Mouse (Mus musculus) heart, embryonic 15.5 days (tissue): ENCODE results near the gene Crybb1. TPM values are rescaled to one million over a fixed set of nuclear protein-coding genes. Genes with fewer than 3 reads are reported as not detected.

Source experiments
- ATAC-seq: fragments of 200-750 bp; cut with Nextera tagmentation; replicated peaks from 2 replicates; pipeline ENCODE4 v1.8.0; 2017; ENCODE audit warnings: low read depth, moderate TSS enrichment; ENCODE audit not compliant: insufficient number of reproducible peaks, insufficient read depth, low FRiP score
- H3K27ac ChIP-seq: fragments of 300-500 bp; sonication (generic); 2 replicates; pipeline ENCODE4 v1.5.1; 2015; ENCODE audit warnings: mild to moderate bottlenecking, inconsistent platforms
- H3K27me3 ChIP-seq: fragments of 300-500 bp; sonication (generic); 2 replicates; pipeline ENCODE4 v1.6.1; 2015; ENCODE audit warnings: inconsistent platforms
- H3K36me3 ChIP-seq: fragments of 300-500 bp; sonication (generic); 2 replicates; pipeline ENCODE4 v1.6.1; 2015; ENCODE audit warnings: mild to moderate bottlenecking, inconsistent platforms
- H3K4me1 ChIP-seq: fragments of 300-500 bp; sonication (generic); replicated peaks from 2 replicates; pipeline ENCODE4 v1.6.1; 2015; ENCODE audit warnings: inconsistent platforms
- H3K4me2 ChIP-seq: fragments of 300-500 bp; sonication (generic); 2 replicates; pipeline ENCODE4 v1.6.1; 2015; ENCODE audit warnings: inconsistent platforms, mild to moderate bottlenecking, moderate library complexity
- H3K4me3 ChIP-seq: fragments of 300-500 bp; sonication (generic); 2 replicates; pipeline ENCODE4 v1.5.1; 2015; ENCODE audit warnings: mild to moderate bottlenecking, inconsistent platforms
- H3K9ac ChIP-seq: fragments of 300-500 bp; sonication (generic); 2 replicates; pipeline ENCODE4 v1.6.1; 2015; ENCODE audit warnings: mild to moderate bottlenecking, inconsistent platforms
- H3K9me3 ChIP-seq: fragments of 300-500 bp; sonication (generic); replicated peaks from 2 replicates; pipeline ENCODE4 v1.6.1; 2016; ENCODE audit warnings: inconsistent platforms
- WGBS: fragments of 180-500 bp; shearing (Covaris S2); methylation state at CpG from one replicate; pipeline ENCODE4 v1.1.7; 2015; ENCODE audit warnings: mixed read lengths; 5-methylcytosine and 5-hydroxymethylcytosine counted together
- polyA plus RNA-seq: library from polyadenylated mRNA; unstranded; fragments of >200 nt; fragmentation: Nextera tagmentation; extraction: Ambion mirVana; gene quantifications from 2 replicates; pipeline ENCODE4 v1.2.1, GENCODE M21; 2015

Gene Crybb1
- polyA plus RNA-seq, 1 experiment from 2014 or later: 2.1 TPM

DNA sequence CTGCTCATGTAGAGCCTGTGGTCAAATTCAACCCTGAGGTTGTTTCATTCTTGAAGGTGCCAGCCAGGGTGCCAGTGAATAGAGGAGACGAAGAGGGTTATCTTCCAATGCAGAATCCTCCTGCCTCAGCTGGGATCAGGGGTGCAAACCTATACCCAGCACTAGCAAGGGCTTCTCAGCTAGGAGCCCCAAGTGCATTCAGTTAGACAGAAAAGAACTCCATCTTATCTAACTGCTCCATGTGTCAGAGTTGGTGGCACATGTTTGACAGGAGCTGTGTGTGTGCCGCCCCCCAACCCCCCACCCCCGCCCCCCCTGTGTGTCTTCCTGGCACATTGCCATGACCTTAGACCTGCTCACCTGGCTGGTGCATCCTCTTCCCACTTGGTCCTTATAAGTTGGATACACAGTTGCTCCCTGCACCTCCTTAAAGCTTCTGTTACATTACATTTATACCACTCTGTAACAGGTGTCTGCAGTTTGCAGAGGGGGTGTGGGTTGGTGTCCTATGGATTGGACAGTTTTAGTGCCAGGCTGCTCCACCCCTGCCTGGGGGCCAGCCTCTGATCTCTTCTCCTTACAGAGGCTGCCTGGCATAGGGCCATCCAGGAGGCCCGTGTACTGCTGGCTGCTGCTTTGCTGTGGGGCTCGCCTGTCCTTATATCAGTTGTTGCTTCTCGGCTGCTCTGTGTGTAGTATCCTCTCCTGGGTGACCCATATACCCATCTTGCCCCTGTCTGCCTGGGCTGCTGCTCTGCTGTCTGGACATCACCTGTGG is 41.0 kb downstream of the Crybb1 start:
- H3K9ac ChIP-seq: no peak overlapping the region
- no peak for ATAC-seq
- WGBS: 33% methylated on average over 6 of the region's 6 CpGs
- no peak overlapping the region for H3K4me2 ChIP-seq
- H3K4me3 ChIP-seq: no peak overlapping the region
- H3K36me3 ChIP-seq: no peaks in the 10 kb centered on the region
- H3K27ac ChIP-seq: peak overlapping the region; percentile 72
- H3K4me1 ChIP-seq: peaks cover 73% of the 10 kb centered on the region
- no peaks in the 10 kb centered on the region for H3K27me3 ChIP-seq
- no peaks in the 10 kb centered on the region for H3K9me3 ChIP-seq

DNA sequence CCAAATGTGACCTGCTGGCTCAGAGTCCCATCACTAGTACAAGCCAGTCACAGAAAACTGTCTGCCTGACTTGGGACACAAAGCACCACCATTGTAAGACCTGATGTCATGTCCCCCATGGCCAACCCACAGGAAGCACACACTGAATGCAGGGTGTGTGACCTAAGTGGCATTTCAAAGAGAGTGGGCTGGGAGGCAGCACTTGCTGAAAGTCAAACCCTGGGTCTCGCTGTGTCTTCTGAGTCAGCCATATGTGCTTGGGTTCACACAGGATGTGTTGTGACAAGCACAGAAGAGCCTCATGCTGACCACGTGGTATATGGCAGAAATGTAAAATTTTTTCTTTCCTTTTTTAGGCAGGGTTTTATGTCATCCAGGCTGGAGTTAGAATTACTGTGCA is 41.6 kb downstream of the Crybb1 start:
- Histone ChIP-seq H3K27ac (peak overlapping the region; percentile 72), H3K27me3 (no peaks in the 10 kb centered on the region), H3K4me1 (peaks cover 73% of the 10 kb centered on the region), H3K36me3 (no peaks in the 10 kb centered on the region), H3K9ac (no peak overlapping the region), H3K4me3 (no peak overlapping the region), H3K4me2 (no peak overlapping the region), H3K9me3 (no peaks in the 10 kb centered on the region)
- WGBS: 52% methylated on average over 2 of the region's 2 CpGs
- no peak for ATAC-seq

DNA sequence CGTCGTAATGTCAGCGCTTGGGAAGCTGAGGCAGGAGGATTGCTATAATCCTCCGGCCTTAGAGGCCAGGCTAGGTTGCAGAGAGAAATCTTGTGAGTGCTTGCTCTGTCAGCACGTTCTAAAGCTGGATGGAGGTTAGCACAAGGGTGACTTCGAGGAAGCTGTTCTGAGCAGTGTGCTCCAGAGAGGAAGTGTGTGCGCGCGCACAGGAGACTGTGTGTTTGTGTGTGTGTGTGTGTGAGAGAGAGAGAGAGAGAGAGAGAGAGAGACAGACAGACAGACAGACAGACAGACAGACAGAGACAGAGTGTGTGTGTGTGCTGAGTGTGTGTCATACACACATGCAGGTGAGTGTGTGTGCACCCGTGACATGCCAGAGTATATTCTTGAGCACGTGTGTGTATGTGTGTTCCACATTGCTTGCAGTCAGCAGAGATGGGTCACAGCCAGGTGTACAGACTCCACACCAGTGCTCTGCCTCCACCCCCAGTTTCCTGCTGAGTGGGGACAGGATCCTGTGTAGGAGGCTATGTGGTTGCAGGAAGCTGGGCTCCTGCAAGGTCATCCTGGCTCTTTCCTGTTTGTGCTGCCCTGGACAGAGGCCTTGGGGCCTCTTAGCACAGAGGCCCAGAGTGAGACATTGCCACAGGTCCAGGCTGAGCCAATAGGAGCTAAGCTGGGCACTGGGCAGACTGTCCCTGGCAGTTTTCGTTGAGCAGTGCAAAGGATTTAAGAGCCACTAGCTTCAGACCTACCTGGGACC is 42.8 kb downstream of the Crybb1 start:
- no peak overlapping the region for H3K4me2 ChIP-seq
- peaks cover 68% of the 10 kb centered on the region for H3K4me1 ChIP-seq
- peak overlapping the region; percentile 72 for H3K27ac ChIP-seq
- no peak overlapping the region for H3K4me3 ChIP-seq
- peak; percentile 63; the same call in 1 of the 2 replicates for ATAC-seq
- no peaks in the 10 kb centered on the region for H3K27me3 ChIP-seq
- H3K9ac ChIP-seq: no peak overlapping the region
- 68% methylated on average over 12 of the region's 12 CpGs for whole genome bisulfite sequencing
- H3K9me3 ChIP-seq: no peaks in the 10 kb centered on the region
- no peaks in the 10 kb centered on the region for H3K36me3 ChIP-seq

DNA sequence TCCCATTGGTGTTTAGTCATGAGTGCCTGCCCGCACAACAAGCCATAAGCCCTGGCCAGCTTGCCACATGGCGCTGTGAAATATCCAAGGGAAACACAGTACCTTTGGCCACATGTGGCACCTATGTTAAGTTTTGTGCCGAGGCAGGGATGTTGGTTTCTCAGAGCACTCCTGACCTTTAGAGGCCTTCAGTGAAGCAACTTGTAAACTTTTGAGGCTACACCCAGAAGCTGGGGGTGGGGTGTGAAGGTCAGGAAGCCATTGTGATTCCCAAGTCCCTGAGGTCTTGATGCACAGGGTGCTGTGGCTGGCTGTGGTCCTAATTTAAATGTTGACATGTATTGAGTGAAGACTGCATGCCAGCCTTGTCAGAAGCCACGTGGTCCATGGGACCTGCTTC is 43.8 kb downstream of the Crybb1 start:
- Histone ChIP-seq H3K27ac (peak overlapping the region; percentile 72), H3K4me2 (no peak overlapping the region), H3K27me3 (no peaks in the 10 kb centered on the region), H3K36me3 (no peaks in the 10 kb centered on the region), H3K4me3 (no peak overlapping the region), H3K4me1 (peaks cover 65% of the 10 kb centered on the region), H3K9ac (no peak overlapping the region), H3K9me3 (no peaks in the 10 kb centered on the region)
- WGBS: 81% methylated on average over 4 of the region's 4 CpGs
- no peak for ATAC-seq

DNA sequence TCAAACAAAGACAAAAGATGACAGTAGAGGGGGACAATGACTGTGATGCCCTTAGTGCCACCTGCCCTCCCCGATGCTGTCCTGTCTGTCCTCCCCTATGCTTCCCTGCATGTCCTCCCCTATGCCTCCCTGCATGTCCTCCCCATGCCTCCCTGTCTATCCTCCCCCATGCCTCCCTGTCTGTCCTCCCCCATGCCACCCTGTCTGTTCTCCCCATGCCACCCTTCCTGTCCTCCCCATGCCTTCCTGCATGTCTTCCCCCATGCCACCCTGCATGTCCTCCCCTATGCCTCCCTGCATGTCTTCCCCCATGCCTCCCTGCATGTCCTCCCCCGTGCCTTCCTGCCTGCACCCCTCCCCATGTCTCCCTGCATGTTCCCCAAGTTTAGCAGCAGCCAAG is 44.5 kb downstream of the Crybb1 start:
- Histone ChIP-seq H3K36me3 (no peaks in the 10 kb centered on the region), H3K4me3 (no peak overlapping the region), H3K9ac (no peak overlapping the region), H3K27me3 (no peaks in the 10 kb centered on the region), H3K4me1 (peaks cover 58% of the 10 kb centered on the region), H3K4me2 (no peak overlapping the region), H3K9me3 (no peaks in the 10 kb centered on the region), H3K27ac (no peak overlapping the region)
- no peak for ATAC-seq
- WGBS: 84% methylated on average over 2 of the region's 2 CpGs

DNA sequence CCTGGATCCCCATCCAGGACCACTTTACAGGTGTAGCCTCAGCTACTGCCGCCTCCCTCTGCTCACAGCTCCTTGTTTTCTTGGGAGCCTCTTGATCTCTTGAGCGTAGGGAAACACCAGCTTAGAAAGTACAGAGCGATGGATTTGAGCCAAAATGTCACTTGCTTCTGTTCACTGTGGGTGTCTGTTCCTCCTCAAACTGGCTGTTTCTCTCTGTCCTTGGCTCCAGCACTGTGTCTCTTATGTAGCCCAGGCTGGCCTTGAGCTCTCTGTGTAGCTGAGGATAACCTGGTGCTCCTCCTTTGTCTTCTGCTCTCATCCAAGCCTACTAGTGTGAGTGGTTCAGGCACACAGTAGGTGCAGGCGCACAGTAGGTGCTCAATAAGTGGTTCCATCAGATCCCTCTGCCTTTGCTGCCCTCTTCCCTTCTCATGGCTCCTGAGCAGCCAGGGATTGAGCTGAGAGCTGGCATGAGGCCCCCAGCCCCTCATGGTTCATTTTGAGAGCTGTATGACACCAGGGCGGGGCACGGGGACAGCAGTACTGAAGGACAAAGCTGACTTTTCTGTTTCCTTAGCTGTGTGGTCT is 45.2 kb downstream of the Crybb1 start:
- Histone ChIP-seq H3K4me3 (no peak overlapping the region), H3K4me1 (peaks cover 51% of the 10 kb centered on the region), H3K36me3 (no peaks in the 10 kb centered on the region), H3K4me2 (no peak overlapping the region), H3K9ac (no peak overlapping the region), H3K9me3 (no peaks in the 10 kb centered on the region), H3K27ac (no peak overlapping the region), H3K27me3 (no peaks in the 10 kb centered on the region)
- 80% methylated on average over 6 of the region's 6 CpGs for WGBS
- ATAC-seq: no peak

DNA sequence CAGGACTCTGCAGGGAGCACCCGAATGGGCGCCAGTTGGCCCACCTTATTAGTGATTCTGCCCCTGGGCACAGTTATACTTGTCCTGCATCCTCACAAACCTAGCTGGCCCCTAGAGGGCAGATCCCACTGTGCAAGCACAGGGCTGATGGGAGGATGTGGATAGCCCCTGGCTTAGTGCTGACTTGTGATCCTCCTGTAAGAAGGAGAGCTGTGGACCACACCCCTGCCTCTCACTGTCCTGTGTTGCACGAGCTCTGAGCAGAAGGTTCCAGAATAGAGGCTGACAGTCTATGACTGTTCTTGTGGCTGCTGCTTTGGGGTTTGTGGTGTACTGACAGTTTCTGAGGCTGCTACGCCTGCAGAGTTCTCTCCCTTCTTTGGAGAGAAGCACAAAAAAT is 46.1 kb downstream of the Crybb1 start:
- WGBS: 82% methylated on average over 4 of the region's 4 CpGs
- Histone ChIP-seq H3K4me3 (no peak overlapping the region), H3K27ac (no peak overlapping the region), H3K36me3 (no peaks in the 10 kb centered on the region), H3K27me3 (no peaks in the 10 kb centered on the region), H3K9me3 (no peaks in the 10 kb centered on the region), H3K4me2 (no peak overlapping the region), H3K4me1 (peaks cover 44% of the 10 kb centered on the region), H3K9ac (no peak overlapping the region)
- ATAC-seq: no peak

DNA sequence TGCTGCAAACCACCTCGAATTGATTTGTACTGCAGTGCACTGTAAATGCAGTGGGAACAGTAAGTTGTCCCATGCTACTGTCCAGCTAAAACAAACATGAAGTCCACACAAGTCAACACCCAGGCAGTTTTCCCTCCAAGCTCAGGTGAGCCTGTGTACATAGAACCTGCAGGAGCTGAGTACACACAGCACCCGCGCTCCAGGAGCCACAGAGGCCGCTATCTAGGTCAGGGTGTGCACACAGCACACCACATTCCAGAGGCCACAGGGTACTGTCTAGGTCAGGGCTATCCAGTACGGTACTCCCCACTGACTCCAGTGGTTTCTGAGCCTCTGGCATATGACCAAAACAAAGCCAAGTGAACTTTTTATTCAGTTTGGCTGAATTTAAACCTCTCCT is 46.7 kb downstream of the Crybb1 start:
- H3K36me3 ChIP-seq: peaks cover 3% of the 10 kb centered on the region; the same call in 1 of the 2 replicates
- H3K9ac ChIP-seq: no peak overlapping the region
- no peaks in the 10 kb centered on the region for H3K27me3 ChIP-seq
- H3K9me3 ChIP-seq: no peaks in the 10 kb centered on the region
- H3K4me1 ChIP-seq: peaks cover 38% of the 10 kb centered on the region
- ATAC-seq: no peak
- H3K4me3 ChIP-seq: no peak overlapping the region
- no peak overlapping the region for H3K4me2 ChIP-seq
- WGBS: 68% methylated on average over 5 of the region's 5 CpGs
- H3K27ac ChIP-seq: no peak overlapping the region

DNA sequence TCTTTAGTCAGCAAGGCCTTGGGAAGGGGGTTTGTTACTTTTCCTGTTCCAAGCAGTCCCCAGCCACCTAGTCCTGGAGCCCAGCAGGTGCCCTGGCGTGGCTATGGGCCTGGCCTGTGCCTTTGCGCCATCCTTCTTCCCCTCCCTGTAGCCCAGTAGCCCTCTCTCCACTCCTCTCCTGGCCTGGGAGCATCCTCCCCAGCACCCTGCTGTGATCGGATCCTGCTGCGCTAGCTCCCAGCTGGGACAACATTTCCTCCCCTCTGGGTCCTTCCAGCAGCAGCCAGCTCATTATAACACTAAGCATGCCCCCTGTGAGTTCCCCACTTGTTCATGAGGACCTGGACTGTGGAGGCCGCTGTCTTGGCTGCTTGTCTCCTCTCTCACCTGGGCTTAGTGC is 50.2 kb downstream of the Crybb1 start:
- no peaks in the 10 kb centered on the region for H3K9me3 ChIP-seq
- no peak for ATAC-seq
- H3K36me3 ChIP-seq: peaks cover 27% of the 10 kb centered on the region
- H3K4me1 ChIP-seq: peaks cover 8% of the 10 kb centered on the region
- H3K27me3 ChIP-seq: no peaks in the 10 kb centered on the region
- H3K4me3 ChIP-seq: no peak overlapping the region
- 89% methylated on average over 5 of the region's 5 CpGs for WGBS
- no peak overlapping the region for H3K27ac ChIP-seq
- H3K9ac ChIP-seq: no peak overlapping the region
- H3K4me2 ChIP-seq: no peak overlapping the region

DNA sequence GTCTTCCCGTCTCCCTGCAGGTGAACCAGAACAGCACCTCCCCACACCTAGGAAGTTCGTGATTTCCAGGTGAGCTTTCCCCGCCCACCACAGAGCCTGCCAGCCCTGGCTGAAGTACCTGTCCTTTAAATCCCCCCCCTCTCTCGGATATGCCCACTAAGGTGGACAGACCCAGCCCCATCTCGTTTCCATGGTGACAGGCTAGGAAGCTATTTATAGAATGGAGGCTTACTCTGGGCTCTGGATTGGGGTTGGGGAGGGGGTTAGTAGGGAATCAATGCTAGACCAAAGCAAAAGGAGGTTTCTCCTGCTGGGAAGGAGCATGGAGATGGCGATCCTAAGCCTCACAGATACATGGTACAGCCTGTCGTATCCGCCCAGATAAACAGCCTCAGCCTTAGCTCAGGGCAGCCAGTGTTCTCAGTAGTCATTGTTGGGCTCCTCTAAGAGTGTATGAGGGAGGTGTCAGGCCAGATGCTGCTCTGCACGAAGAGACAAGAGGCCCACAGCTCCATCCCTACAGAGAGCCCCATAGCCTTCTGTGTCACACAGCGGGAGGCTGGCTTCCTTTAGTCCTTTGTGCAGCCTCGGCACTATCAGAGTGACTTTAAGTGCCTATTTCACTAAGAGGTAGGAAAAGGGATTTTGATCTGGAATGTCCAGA is 57.7 kb downstream of the Crybb1 start:
- Histone ChIP-seq H3K9me3 (no peaks in the 10 kb centered on the region), H3K4me3 (no peak overlapping the region), H3K4me1 (peaks cover 4% of the 10 kb centered on the region), H3K9ac (no peak overlapping the region), H3K27me3 (no peaks in the 10 kb centered on the region), H3K27ac (no peak overlapping the region), H3K4me2 (no peak overlapping the region), H3K36me3 (peaks cover 39% of the 10 kb centered on the region)
- no peak for ATAC-seq
- 64% methylated on average over 11 of the region's 11 CpGs for WGBS

DNA sequence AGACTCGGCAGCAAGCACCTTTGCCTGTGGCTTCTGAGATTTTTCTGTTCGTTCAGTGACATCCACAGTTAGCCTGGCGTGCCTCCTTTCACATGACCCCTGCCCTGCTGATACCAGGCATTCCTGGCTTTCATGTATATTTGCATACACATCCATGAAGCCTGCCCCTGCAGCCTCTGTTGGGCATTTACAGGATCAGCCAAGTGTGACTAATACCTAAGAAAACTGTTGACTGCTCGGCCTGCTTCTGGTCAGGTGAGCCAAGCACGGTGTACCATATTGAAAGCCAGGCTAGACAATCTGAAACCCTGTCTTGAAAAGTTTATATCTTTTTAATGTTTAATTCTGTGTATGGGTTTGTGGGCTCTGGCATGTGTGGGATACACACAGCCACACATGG is 60.9 kb downstream of the Crybb1 start:
- Histone ChIP-seq H3K9ac (no peak overlapping the region), H3K4me2 (no peak overlapping the region), H3K4me3 (no peak overlapping the region), H3K9me3 (no peaks in the 10 kb centered on the region), H3K4me1 (peaks cover 4% of the 10 kb centered on the region), H3K27ac (peak overlapping the region; percentile 63), H3K36me3 (peaks cover 23% of the 10 kb centered on the region), H3K27me3 (no peaks in the 10 kb centered on the region)
- 76% methylated on average over 5 of the region's 5 CpGs for WGBS
- no peak for ATAC-seq
